Mouse (Mus musculus) urinary bladder, postnatal 25 days (tissue): ENCODE results near the gene Cdh16.
"Not testable (repeated sequence)": the region's sequence is repeated elsewhere in the genome, so short reads cannot be mapped to it uniquely, and the experiment has no call there.

Experiments used
- DNase-seq: peaks from one replicate; pipeline ENCODE4 v3.0.0; 2022; ENCODE audit warnings: low spot score

Gene Cdh16

DNA sequence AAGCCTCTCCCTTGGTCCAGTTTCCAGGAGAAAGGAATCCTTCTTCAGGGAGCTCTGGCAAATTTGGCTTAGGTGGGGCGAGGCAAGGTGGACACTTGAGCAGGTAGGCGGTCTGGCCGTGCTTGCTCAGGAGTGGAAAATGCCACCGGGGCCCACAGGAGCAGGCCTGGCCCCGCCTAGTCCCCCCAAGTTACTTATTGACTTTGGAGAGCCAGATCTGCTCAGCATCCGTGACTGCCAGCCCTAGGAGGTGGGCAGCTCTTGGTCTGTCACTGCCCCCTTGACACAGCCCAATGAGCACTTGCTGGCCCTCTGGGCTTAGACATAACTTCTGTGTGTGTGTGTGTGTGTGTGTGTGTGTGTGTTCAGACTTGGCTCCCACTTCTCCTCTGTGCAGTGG lies at the start of gene Cdh16:
Gene Cdh16, minus strand, starts transcription at position 236 of the 400 bp plus-strand sequence.
- DNase-seq: no peak

DNA sequence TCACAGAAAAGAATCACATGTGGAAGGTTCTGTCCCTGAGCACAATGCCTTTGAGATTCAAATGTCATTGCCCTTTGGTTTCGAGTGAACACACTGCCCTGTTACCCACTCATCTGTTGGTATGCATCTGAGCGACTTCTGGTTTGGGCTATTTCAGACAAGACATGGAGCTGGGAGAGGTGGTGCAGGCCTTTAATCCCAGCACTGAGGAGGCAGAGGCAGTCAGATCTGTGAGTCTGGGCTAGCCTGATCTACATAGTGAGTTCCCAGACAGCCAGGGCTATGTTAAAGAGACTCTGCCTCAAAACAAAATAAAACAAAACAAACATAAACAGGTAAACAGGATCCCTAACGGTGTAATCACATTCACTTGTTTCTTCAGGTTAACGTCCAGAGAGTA lies 31.4 kb upstream of the Cdh16 start:
- DNase-seq: no peak

- peak; percentile 58 for DNase-seq
Measured at GRCm38 (mm10) chr8:104654984-104655383, 30.8 kb upstream of the Cdh16 start.

- not testable (repeated sequence) for DNase-seq
Measured at GRCm38 (mm10) chr8:104644187-104644586, 20.0 kb upstream of the Cdh16 start.

GRCm38 (mm10) chr8:104642324-104642654 lies 18.1 kb upstream of the Cdh16 start:
- no peak for DNase-seq

DNA sequence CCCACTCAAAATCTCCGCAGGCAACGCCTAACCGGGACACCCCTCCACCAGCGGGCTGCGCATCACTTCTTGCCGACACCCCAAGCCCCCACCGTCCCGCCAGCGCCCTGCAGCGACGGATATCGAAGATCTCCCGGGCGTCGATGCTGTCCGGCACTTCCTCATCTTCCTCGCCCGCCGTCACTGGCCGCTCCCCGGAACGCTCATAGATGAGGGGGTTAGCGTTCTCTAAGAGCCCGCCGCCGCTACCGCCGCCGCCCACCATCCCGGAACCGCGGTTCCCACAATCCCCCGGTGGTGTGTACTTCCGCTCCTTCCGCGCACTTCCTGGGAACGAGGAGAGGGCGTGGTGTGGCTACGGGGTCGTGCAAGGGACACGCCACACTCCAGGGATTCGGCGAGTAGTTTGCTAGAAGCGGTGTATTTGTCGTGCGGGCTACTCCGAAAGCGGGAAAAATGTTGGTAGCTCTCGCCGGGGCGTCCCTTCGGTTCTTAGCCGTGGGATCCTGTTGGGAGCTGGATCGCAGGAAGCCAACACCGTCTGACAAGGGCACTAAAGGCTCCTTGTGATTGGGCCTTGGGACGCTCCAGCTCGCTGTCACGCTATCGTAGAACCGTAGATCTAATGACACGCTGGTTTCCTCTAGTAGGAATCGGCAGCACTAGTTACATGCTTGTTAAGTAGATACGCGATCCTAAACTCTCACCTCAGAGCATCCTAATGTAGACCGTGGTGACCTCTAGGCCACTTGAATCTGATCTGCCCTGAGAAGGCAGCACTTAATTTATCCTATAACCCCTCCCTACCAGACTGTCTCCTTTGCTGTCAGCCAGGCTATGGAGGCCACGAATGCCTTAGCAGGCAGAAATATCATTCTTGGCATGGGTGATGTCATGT lies 17.5 kb upstream of the Cdh16 start, which contains the start of gene Ciao2b:
Gene Ciao2b, minus strand, starts transcription at position 540 of the 898 bp plus-strand sequence.
- peak; percentile 83 for DNase-seq

- no peak for DNase-seq
Measured at GRCm38 (mm10) chr8:104640831-104641370, 16.7 kb upstream of the Cdh16 start.

- no peak for DNase-seq
Measured at GRCm38 (mm10) chr8:104640241-104640640, 16.0 kb upstream of the Cdh16 start.

GRCm38 (mm10) chr8:104638010-104638409 lies 13.8 kb upstream of the Cdh16 start:
- DNase-seq: peak; percentile 1

GRCm38 (mm10) chr8:104635004-104635710 lies 11.0 kb upstream of the Cdh16 start:
- peak; percentile 2 for DNase-seq

DNA sequence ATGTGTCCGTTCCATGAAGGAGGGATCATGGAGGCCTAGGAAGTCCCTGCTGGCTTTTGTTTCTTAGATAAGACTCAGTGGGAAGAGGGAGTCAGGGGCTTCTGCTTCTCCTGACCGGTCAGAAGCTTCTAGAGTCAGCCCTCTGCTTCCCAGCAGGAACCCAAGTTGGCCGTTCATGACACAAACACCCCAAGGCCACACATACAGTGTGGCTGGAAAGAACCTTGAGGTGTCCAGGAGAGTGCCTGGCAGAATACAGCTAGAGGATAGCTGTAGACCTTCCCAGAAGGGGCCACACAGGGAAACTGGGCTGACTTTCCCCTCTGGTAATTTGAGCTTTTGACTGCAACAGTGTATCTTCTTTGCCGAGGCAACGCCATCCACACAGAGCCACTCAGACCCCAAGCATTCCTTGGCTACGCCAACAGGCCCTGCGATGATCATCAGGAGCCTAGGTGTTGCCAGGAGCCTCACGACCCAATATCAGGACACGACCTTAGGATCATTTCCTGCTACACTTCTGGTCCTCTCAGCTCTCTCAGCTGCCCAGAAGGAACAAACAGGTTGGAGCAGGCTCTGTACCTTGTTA lies 9.1 kb upstream of the Cdh16 start:
- DNase-seq: peak; percentile 2

DNA sequence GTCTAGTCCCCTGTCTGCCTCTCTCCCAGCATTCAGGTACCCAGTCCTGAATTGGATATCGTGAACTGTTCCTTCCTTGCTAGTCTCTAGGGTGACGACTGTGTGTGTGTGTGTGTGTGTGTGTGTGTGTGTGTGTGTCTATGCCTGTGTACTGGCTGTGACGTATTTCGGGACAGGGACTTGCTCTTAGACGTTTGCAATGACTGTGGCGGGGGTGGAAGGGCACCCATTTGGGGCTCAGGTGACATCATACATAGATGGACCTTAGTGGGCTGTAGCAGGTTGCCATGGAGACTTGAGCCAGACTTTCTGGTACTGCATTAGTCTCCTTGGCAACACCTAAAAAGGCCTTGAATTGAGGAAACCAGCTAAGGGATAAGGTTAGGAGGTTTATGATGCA lies 8.3 kb upstream of the Cdh16 start:
- DNase-seq: no peak

DNA sequence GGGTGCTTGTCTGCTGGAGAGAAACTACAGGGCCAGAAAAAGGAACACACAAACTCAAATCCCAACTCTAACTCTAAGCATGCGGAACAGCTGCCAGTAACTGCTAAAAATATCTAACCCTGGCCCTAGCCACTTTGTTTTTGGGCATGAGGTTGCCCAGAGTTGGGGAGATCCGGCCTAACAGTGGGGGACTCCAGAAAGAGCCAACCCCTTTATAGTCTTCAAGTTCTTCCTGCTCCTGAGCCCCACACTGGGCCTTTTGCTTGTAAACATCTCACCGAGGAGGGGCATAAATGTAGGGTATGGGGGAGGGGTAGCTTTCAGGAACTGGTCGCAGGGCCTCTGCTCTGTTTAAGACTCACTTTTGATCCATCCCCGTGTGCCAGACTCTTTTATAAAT lies 7.8 kb upstream of the Cdh16 start:
- no peak for DNase-seq

- peak; percentile 22 for DNase-seq
Measured at GRCm38 (mm10) chr8:104630981-104631663, 6.9 kb upstream of the Cdh16 start, which contains the start of gene Rrad. Rrad (minus strand) TSS chr8:104631327.

GRCm38 (mm10) chr8:104630574-104630973 lies 6.4 kb upstream of the Cdh16 start:
- DNase-seq: peak; percentile 10

GRCm38 (mm10) chr8:104630111-104630479 lies 5.9 kb upstream of the Cdh16 start:
- no peak for DNase-seq

- no peak for DNase-seq
Measured at GRCm38 (mm10) chr8:104629306-104630110, 5.3 kb upstream of the Cdh16 start.

- DNase-seq: no peak
Measured at GRCm38 (mm10) chr8:104628402-104628801, 4.2 kb upstream of the Cdh16 start.

DNA sequence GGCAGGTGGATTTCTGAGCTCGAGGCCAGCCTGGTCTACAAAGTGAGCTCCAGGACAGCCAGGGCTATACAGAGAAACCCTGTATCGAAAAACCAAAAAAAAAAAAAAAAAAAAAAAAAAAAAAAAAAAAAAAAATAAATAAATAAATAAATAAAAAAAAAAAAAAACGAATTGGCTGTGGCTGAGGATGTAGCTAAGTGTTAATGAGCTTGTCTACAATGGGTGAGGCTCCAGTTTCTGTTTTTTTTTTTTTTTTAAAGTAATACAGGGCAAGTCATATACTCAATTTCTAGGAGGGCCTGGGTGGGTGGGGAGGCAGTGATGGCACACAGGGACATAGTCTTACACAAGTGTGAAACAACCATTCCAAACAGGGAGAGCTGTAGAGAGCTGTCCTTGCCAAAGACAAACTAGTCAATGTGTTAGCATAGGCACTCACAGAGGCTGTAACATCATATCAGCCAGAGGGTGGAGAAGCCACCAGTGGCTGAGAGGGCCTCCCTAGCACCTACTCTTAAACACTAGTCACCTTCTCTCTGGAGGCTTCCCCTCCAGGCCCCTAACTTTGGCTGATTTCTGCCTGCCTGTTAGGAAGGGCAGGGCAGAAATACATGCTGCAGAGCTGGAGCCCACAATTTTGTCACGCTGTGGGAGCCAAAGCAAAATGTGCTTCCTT lies 3.0 kb upstream of the Cdh16 start:
- no peak for DNase-seq

DNA sequence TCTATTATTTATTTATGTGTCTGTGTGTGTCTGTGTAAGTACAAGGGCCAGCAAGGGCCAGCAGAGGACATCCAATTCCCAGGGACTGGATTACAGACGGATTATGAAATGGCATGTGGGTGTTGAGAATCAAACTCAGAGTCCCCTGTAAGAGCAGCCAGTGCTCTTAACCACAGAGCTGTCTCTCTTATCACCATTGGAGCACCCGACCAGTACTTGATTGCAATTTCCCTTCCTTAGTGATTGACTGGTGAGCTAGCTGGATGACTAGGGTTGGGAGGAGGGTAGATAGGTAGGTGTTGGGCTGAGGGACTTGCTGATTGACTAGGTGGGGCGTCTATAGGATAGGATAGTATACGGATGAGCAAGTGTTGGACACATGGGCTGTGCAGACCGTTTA lies 3.4 kb downstream of the Cdh16 start:
- no peak for DNase-seq

DNA sequence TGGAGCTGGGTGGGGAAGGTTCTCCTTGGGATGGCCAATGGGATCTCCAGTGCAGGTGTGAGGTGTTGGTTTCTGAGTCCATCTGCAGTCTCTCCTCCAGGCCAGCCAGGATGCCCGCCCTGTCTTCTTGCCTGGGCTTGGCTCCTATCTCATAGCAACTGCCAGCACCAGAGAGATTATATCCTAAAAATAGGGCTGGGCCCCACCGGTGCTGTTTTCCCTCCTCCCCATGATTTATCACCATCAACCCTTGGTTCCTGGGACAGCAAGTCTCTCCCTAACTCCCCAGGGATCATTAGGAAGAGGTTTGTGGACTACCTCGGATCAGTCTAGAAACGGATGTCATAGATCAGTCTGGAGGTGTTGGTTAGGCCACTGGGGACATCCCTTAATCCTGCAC lies 11.1 kb downstream of the Cdh16 start:
- DNase-seq: no peak
